In the genomic region with DNA sequence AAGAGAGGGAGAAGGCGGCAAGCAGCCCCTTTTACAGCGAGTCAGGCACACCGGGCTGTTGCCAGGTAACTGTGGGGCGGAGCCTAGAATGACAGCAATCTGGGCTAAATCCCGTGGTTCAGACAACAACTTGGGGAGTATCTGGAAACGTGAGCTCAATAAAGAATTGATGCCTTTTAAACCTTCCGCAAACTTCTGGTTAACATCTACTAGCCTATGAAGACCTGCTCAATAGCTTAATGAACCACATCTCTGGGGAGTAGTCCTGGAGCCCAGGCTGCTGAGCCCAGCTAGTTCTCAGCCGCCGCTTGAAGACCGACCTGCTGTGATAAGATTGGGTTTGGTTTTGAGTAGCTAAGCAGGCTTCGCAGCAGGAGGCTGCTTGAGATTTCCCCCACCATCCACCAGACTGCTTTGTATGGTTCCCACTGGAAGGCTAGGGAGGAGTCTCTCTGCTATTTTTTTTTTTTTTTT, we compare ENCODE assay signal across 9 mouse cellular contexts.
DNase-seq lines count a peak whose midpoint lies in the region; ATAC-seq lines count a peak whose summit lies in the region.
"Had no signal": no experiment of that assay in that cellular context is flagged by ENCODE, and none has a peak within 500 bp of the region (broad histone marks: within the 10 kb centered on the region; RNA-seq: fewer than 3 reads in every experiment).

No protein-coding gene starts in this region.

- 0 out of 2 replicates have a peak overlapping the region, but pooled peaks have one; percentile 9 for H3K27ac ChIP-seq in heart, embryonic 15.5 days
- H3K27ac ChIP-seq in forebrain, embryonic 10.5 days: 0 out of 2 replicates have a peak overlapping the region, but pooled peaks have one; percentile 15

- H3K4me2 ChIP-seq in heart, embryonic 15.5 days: peak overlapping the region; percentile 41

- no peaks in the 10 kb centered on the region for H3K9me3 ChIP-seq in heart, embryonic 15.5 days (replicated peaks)
- no peaks in the 10 kb centered on the region for H3K9me3 ChIP-seq in forebrain, embryonic 10.5 days

- H3K36me3 ChIP-seq in heart, embryonic 15.5 days: no peaks in the 10 kb centered on the region
- no peaks in the 10 kb centered on the region for H3K36me3 ChIP-seq in forebrain, embryonic 10.5 days (replicated peaks)

- 0 out of 2 replicates have a peak overlapping the region, but pooled peaks have one; percentile 27 for H3K9ac ChIP-seq in heart, embryonic 15.5 days

- H3K27me3 ChIP-seq in heart, embryonic 15.5 days: no peaks in the 10 kb centered on the region
- H3K27me3 ChIP-seq in forebrain, embryonic 10.5 days (ENCODE audit: poor library complexity, severe bottlenecking): peaks cover 69% of the 10 kb centered on the region
- H3K27me3 ChIP-seq: Patski had no signal

- DNase-seq in heart, postnatal 36 days: no peak
- DNase-seq in ZHBTc4 (ENCODE audit: low read depth, low spot score): peak; percentile 84
- peak; percentile 60 for DNase-seq in forebrain, embryonic 10.5 days (ENCODE audit: extremely low spot score, low spot score)
- peak; percentile 29 for DNase-seq in lung, postnatal 36 days
- no peak for DNase-seq in urinary bladder, adult 2 months (ENCODE audit: low spot score)
- no peak for DNase-seq in spleen, postnatal 10 days (ENCODE audit: low spot score in 2 of 2)

- H3K4me3 ChIP-seq in heart, embryonic 15.5 days: 0 out of 2 replicates have a peak overlapping the region, but pooled peaks have one; percentile 17
- H3K4me3 ChIP-seq in forebrain, embryonic 10.5 days: peak overlapping the region; percentile 32

- 8% methylated on average over 11 of the region's 11 CpGs for WGBS in heart, embryonic 15.5 days
- 4% methylated on average over 11 of the region's 11 CpGs for WGBS in forebrain, embryonic 10.5 days

- peaks cover 61% of the 10 kb centered on the region for H3K4me1 ChIP-seq in heart, embryonic 15.5 days (replicated peaks)
- H3K4me1 ChIP-seq in forebrain, embryonic 10.5 days: peaks cover 71% of the 10 kb centered on the region

- intact Hi-C loops in heart, postnatal 36 days (cut with DNase I): loop anchor here (5.0 kb wide), 1 partner anchor 42 kb away; no protein-coding TSS in a partner anchor

- no peak for ATAC-seq in heart, embryonic 15.5 days (replicated peaks; ENCODE audit: insufficient number of reproducible peaks, insufficient read depth, low FRiP score, low read depth)
- ATAC-seq in megakaryocyte-erythroid progenitor cell, adult 5-6 weeks (replicated peaks; ENCODE audit: low FRiP score, low TSS enrichment, poor library complexity, severe bottlenecking): no peak
- ATAC-seq: Patski had no signal

Comparison
In these comparisons a context has a peak if more than half of its experiments do, and no peak if none do; other contexts are left out.
1. DNase-seq: peak in ZHBTc4 (single experiment), forebrain, embryonic 10.5 days (single experiment) and lung, postnatal 36 days (single experiment); none in heart, postnatal 36 days (0 of 2), urinary bladder, adult 2 months (single experiment) and spleen, postnatal 10 days (0 of 2).